ENCODE assay signal across 7 mouse cellular contexts in genomic region chr2:29619484-29620300, GRCm38 (mm10). TPM values are rescaled to one million over a fixed set of nuclear protein-coding genes. Genes with fewer than 3 reads are reported as not detected.
DNase-seq lines count a peak whose midpoint lies in the region; ATAC-seq lines count a peak whose summit lies in the region.

Rapgef1 (plus strand) TSS chr2:29619720.

- H3K9me3 ChIP-seq in embryonic facial prominence, embryonic 11.5 days (replicated peaks; ENCODE audit: control insufficient read depth, low read length): no peaks in the 10 kb centered on the region
- no peaks in the 10 kb centered on the region for H3K9me3 ChIP-seq in limb, embryonic 10.5 days (replicated peaks)
- no peaks in the 10 kb centered on the region for H3K9me3 ChIP-seq in midbrain, embryonic 12.5 days

- peak within 1 kb of the TSS; percentile 87 for H3K4me3 ChIP-seq in embryonic facial prominence, embryonic 11.5 days (ENCODE audit: low read depth, low read length)
- H3K4me3 ChIP-seq in limb, embryonic 10.5 days: peak within 1 kb of the TSS; percentile 88
- peak within 1 kb of the TSS; percentile 83 for H3K4me3 ChIP-seq in midbrain, embryonic 12.5 days

- WGBS in embryonic facial prominence, embryonic 11.5 days: under 1% methylated on average over 65 of the region's 101 CpGs
- WGBS in limb, embryonic 10.5 days: 4% methylated on average over 97 of the region's 101 CpGs
- under 1% methylated on average over 51 of the region's 101 CpGs for WGBS in midbrain, embryonic 12.5 days

- peak; percentile 60; the same call in 1 of the 2 replicates for ATAC-seq in embryonic facial prominence, embryonic 11.5 days (replicated peaks; ENCODE audit: insufficient number of reproducible peaks, low FRiP score, low TSS enrichment, low read depth)
- ATAC-seq in midbrain, embryonic 12.5 days (ENCODE audit: low FRiP score, low read depth): peak; percentile 89

- peak; percentile 94 for DNase-seq in adrenal gland, postnatal 14 days
- peak; percentile 88 for DNase-seq in embryonic facial prominence, embryonic 11.5 days (ENCODE audit: low spot score)
- DNase-seq in heart, adult 11 months: peak; percentile 98
- DNase-seq in kidney, adult 11 months: peak; percentile 61
- DNase-seq in limb, embryonic 10.5 days (ENCODE audit: low spot score): peak; percentile 95
- DNase-seq in skeletal muscle tissue, adult 2 months (ENCODE audit: low read depth, low spot score): peak; percentile 72

- H3K4me1 ChIP-seq in embryonic facial prominence, embryonic 11.5 days (ENCODE audit: control insufficient read depth, insufficient read depth, low read length): no peaks in the 10 kb centered on the region
- peaks cover 28% of the 10 kb centered on the region for H3K4me1 ChIP-seq in limb, embryonic 10.5 days
- H3K4me1 ChIP-seq in midbrain, embryonic 12.5 days: peaks cover 34% of the 10 kb centered on the region

- peak within 1 kb of the TSS; percentile 92 for H3K9ac ChIP-seq in embryonic facial prominence, embryonic 11.5 days (replicated peaks; ENCODE audit: low read length)
- peak within 1 kb of the TSS; percentile 89 for H3K9ac ChIP-seq in midbrain, embryonic 12.5 days (replicated peaks)

- H3K27ac ChIP-seq in embryonic facial prominence, embryonic 11.5 days (replicated peaks; ENCODE audit: low read depth, low read length): peak within 1 kb of the TSS; percentile 90
- peak within 1 kb of the TSS; percentile 95 for H3K27ac ChIP-seq in limb, embryonic 10.5 days
- H3K27ac ChIP-seq in midbrain, embryonic 12.5 days (replicated peaks): peak within 1 kb of the TSS; percentile 95

- H3K4me2 ChIP-seq in embryonic facial prominence, embryonic 11.5 days (ENCODE audit: low read depth, low read length): peak within 1 kb of the TSS; percentile 72
- peak within 1 kb of the TSS; percentile 92 for H3K4me2 ChIP-seq in midbrain, embryonic 12.5 days (replicated peaks)

- no peaks in the 10 kb centered on the region for H3K27me3 ChIP-seq in embryonic facial prominence, embryonic 11.5 days (ENCODE audit: control insufficient read depth, insufficient read depth, low read length)
- no peaks in the 10 kb centered on the region for H3K27me3 ChIP-seq in limb, embryonic 10.5 days (ENCODE audit: low read depth, poor library complexity, severe bottlenecking)
- no peaks in the 10 kb centered on the region for H3K27me3 ChIP-seq in midbrain, embryonic 12.5 days

- no peaks in the 10 kb centered on the region for H3K36me3 ChIP-seq in embryonic facial prominence, embryonic 11.5 days (replicated peaks; ENCODE audit: control insufficient read depth, insufficient read depth, low read depth, low read length)
- H3K36me3 ChIP-seq in limb, embryonic 10.5 days: peaks cover 13% of the 10 kb centered on the region
- H3K36me3 ChIP-seq in midbrain, embryonic 12.5 days: 0 out of 2 replicates have a peak, but pooled peaks cover 6% of the 10 kb centered on the region

RNA-seq across cellular contexts. Expression of gene Rapgef1, which starts in this region (rescaled TPM):
- 57.3 and 61.2 TPM in 2 replicates for total RNA-seq in adrenal gland, postnatal 14 days (2021)
- polyA plus RNA-seq in embryonic facial prominence, embryonic 11.5 days (2014; fragmentation: Nextera tagmentation; extraction: Ambion mirVana): 14.0 and 14.1 TPM in 2 replicates
- polyA plus RNA-seq in limb, embryonic 10.5 days (2016; fragmentation: Nextera tagmentation; extraction: Ambion mirVana): 17.2 and 18.1 TPM in 2 replicates
- polyA plus RNA-seq in midbrain, embryonic 12.5 days (2016; fragmentation: Nextera tagmentation; extraction: Ambion mirVana): 22.5 and 24.1 TPM in 2 replicates

Comparison
In these comparisons a context has a peak if more than half of its experiments do, and no peak if none do; other contexts are left out.
1. Peak in every context shown above with its lines: DNase-seq, ATAC-seq, H3K4me3 ChIP-seq and H3K27ac ChIP-seq.